Mouse (Mus musculus): ENCODE data around the gene Csmd2.
A peak's percentile ranks its signal among the peaks of the same experiment; 100 is the strongest.

The Csmd2 gene

GRCm38 (mm10) chr4:127987784-127988455 lies at the start of gene Csmd2:
Csmd2 (plus strand) TSS chr4:127987857.
- DNase-seq, result no peak

- DNase-seq, result no peak
Observed at GRCm38 (mm10) chr4:127947696-127948095, 40.0 kb upstream of the Csmd2 start.

- DNase-seq, result no peak
Observed at GRCm38 (mm10) chr4:127953006-127953710, 34.5 kb upstream of the Csmd2 start.

GRCm38 (mm10) chr4:127969101-127969500 lies 18.6 kb upstream of the Csmd2 start:
- no peak for DNase-seq

- DNase-seq, result peak; percentile 33
Observed at GRCm38 (mm10) chr4:127970018-127970421, 17.6 kb upstream of the Csmd2 start.

- DNase-seq, result no peak
Observed at GRCm38 (mm10) chr4:127970901-127971868, 16.5 kb upstream of the Csmd2 start, which contains the start of gene CK137956. CK137956 (minus strand) TSS chr4:127970951.

GRCm38 (mm10) chr4:127972976-127973375 lies 14.7 kb upstream of the Csmd2 start:
- no peak for DNase-seq

- no peak for DNase-seq
Observed at GRCm38 (mm10) chr4:127981125-127981524, 6.5 kb upstream of the Csmd2 start.

GRCm38 (mm10) chr4:127984426-127984825 lies 3.2 kb upstream of the Csmd2 start:
- DNase-seq, result no peak

GRCm38 (mm10) chr4:127985874-127986273 lies 1.8 kb upstream of the Csmd2 start:
- DNase-seq, result no peak

GRCm38 (mm10) chr4:127986491-127987075 lies 1.1 kb upstream of the Csmd2 start:
- no peak for DNase-seq

GRCm38 (mm10) chr4:127987270-127987669 lies 387 bp upstream of the Csmd2 start:
- no peak for DNase-seq

- no peak for DNase-seq
Observed at GRCm38 (mm10) chr4:127988526-127989180, 996 bp downstream of the Csmd2 start.

- no peak for DNase-seq
Observed at GRCm38 (mm10) chr4:127989347-127989995, 1.8 kb downstream of the Csmd2 start.

- no peak for DNase-seq
Observed at GRCm38 (mm10) chr4:127999281-127999680, 11.6 kb downstream of the Csmd2 start.

- DNase-seq, result no peak
Observed at GRCm38 (mm10) chr4:128002638-128003101, 15.0 kb downstream of the Csmd2 start.

- no peak for DNase-seq
Observed at GRCm38 (mm10) chr4:128004797-128005452, 17.3 kb downstream of the Csmd2 start.

- DNase-seq, result no peak
Observed at GRCm38 (mm10) chr4:128019465-128019864, 31.8 kb downstream of the Csmd2 start.

GRCm38 (mm10) chr4:128028294-128028693 lies 40.6 kb downstream of the Csmd2 start:
- DNase-seq, result no peak

- DNase-seq, result no peak
Observed at GRCm38 (mm10) chr4:128041901-128042300, 54.2 kb downstream of the Csmd2 start.

- no peak for DNase-seq
Observed at GRCm38 (mm10) chr4:128042626-128043025, 55.0 kb downstream of the Csmd2 start.

Data from liver (tissue).